Mouse (Mus musculus) liver, embryonic 14.5 days (tissue): Measurements from ENCODE around the gene Dohh. TPM values are rescaled to one million over a fixed set of nuclear protein-coding genes. Genes with fewer than 3 reads are reported as not detected.

Source experiments
- ATAC-seq: fragments of 200-750 bp; cut with Nextera tagmentation; 2 replicates; pipeline ENCODE4 v1.8.0; 2017; ENCODE audit warnings: moderate number of reproducible peaks, mild to moderate bottlenecking, moderate library complexity; ENCODE audit not compliant: insufficient read depth
- DNase-seq, 3 experiments: peaks; one replicate each; pipeline ENCODE4 v3.0.0-alpha.2; 2012 to 2013; ENCODE audit warnings: low read depth in 3 of 3, low spot score in 3 of 3
- H3K27ac ChIP-seq: fragments of 300-500 bp; sonication (generic); 2 replicates; pipeline ENCODE4 v1.5.1; 2014; ENCODE audit warnings: moderate library complexity, mild to moderate bottlenecking, control low read depth, inconsistent platforms
- H3K27me3 ChIP-seq: fragments of 300-500 bp; sonication (generic); 2 replicates; pipeline ENCODE4 v1.6.1; 2014; ENCODE audit warnings: mild to moderate bottlenecking, low read length, moderate library complexity; ENCODE audit not compliant: control insufficient read depth, insufficient read depth
- H3K36me3 ChIP-seq: fragments of 300-500 bp; sonication (generic); replicated peaks from 2 replicates; pipeline ENCODE4 v1.6.1; 2014; ENCODE audit warnings: low read depth; ENCODE audit not compliant: control insufficient read depth, insufficient read depth
- H3K4me1 ChIP-seq, 2 experiments: fragments of 200-500 bp in 1 of 2; fragments of 300-500 bp in 1 of 2; sonication (generic) in 1 of 2; replicated peaks; 2 replicates each; pipeline ENCODE4 v1.6.1; 2012 to 2014; ENCODE audit warnings: antibody characterized with exemption in 1 of 2, inconsistent platforms in 1 of 2, low read length in 1 of 2; ENCODE audit not compliant: control insufficient read depth in 2 of 2, insufficient read depth in 2 of 2
- H3K4me2 ChIP-seq: fragments of 300-500 bp; sonication (generic); 2 replicates; pipeline ENCODE4 v1.6.1; 2014; ENCODE audit warnings: low read depth, mild to moderate bottlenecking, control low read depth, moderate library complexity
- H3K4me3 ChIP-seq, 2 experiments: fragments of 200-500 bp in 1 of 2; fragments of 300-500 bp in 1 of 2; sonication (generic) in 1 of 2; 2 replicates each; pipeline ENCODE4 v1.5.1; 2012 to 2014; ENCODE audit warnings: low read depth in 2 of 2, low read length in 2 of 2, mild to moderate bottlenecking in 2 of 2, control low read depth in 1 of 2, inconsistent platforms in 1 of 2, moderate library complexity in 1 of 2; ENCODE audit not compliant: insufficient read depth in 1 of 2
- H3K9ac ChIP-seq: fragments of 300-500 bp; sonication (generic); replicated peaks from 2 replicates; pipeline ENCODE4 v1.6.1; 2014; ENCODE audit warnings: mild to moderate bottlenecking, control low read depth, moderate library complexity
- H3K9me3 ChIP-seq: fragments of 300-500 bp; sonication (generic); 2 replicates; pipeline ENCODE4 v1.6.1; 2016; ENCODE audit warnings: low read length, mixed read lengths; ENCODE audit not compliant: control insufficient read depth
- CTCF ChIP-seq: IDR thresholded peaks from 2 replicates; pipeline ENCODE4 v1.5.1; 2016; ENCODE audit warnings: antibody characterized with exemption, low read depth, control low read depth
- EP300 ChIP-seq: IDR thresholded peaks from 2 replicates; pipeline ENCODE4 v1.6.1; 2016; ENCODE audit warnings: antibody characterized with exemption, low read depth
- WGBS: fragments of 180-500 bp; shearing (Covaris S2); extraction: QIAGEN DNeasy Blood & Tissue Kit; methylation state at CpG from one replicate; pipeline ENCODE4 v1.1.7; 2014; ENCODE audit not compliant: insufficient replicate concordance; 5-methylcytosine and 5-hydroxymethylcytosine counted together
- microRNA-seq: library from miRNA; unstranded; fragments of <30 nt; microRNA quantifications from one replicate; pipeline ENCODE4, GENCODE M21; 2016
- polyA plus RNA-seq, 2 experiments: library from polyadenylated mRNA; depleted of rRNA in 1 of 2; stranded (reverse) in 1 of 2; unstranded in 1 of 2; fragments of >200 nt; fragmentation: Nextera tagmentation in 1 of 2; extraction: Ambion mirVana in 1 of 2; gene quantifications; 2 replicates each; pipeline versions ENCODE4 v1.2.1 to v1.2.3; 2012 to 2014

The Dohh gene
- polyA plus RNA-seq, 2 experiments: 29.8 to 35.0 TPM

GRCm38 (mm10) chr10:81433541-81434289, 49.5 kb downstream of the Dohh start:
- no peak for DNase-seq
- peaks cover 4 to 8% of the 10 kb centered on the region in 2 experiments for H3K4me1 ChIP-seq
- H3K27me3 ChIP-seq: peaks cover 13% of the 10 kb centered on the region
- H3K36me3 ChIP-seq: no peaks in the 10 kb centered on the region
- no peak overlapping the region for H3K9ac ChIP-seq
- H3K27ac ChIP-seq: no peak overlapping the region
- H3K4me2 ChIP-seq: peak overlapping the region; percentile 57; the same call in 1 of the 2 replicates
- TF ChIP-seq EP300: no peak
- TF ChIP-seq CTCF: peak; percentile 23; the same call in 1 of the 2 replicates
- no peak for ATAC-seq
- WGBS: 71% methylated on average over 26 of the region's 26 CpGs
- no peak overlapping the region for H3K4me3 ChIP-seq
- no peaks in the 10 kb centered on the region for H3K9me3 ChIP-seq

- Histone ChIP-seq H3K4me2 (no peak overlapping the region), H3K36me3 (no peaks in the 10 kb centered on the region), H3K4me3 (no peak overlapping the region), H3K9ac (no peak overlapping the region), H3K27me3 (peaks cover 12% of the 10 kb centered on the region), H3K4me1 (peaks cover 4 to 6% of the 10 kb centered on the region in 2 experiments), H3K9me3 (no peaks in the 10 kb centered on the region), H3K27ac (no peak overlapping the region)
- DNase-seq: no peak
- no peak for TF ChIP-seq EP300
- no peak for TF ChIP-seq CTCF
- no peak for ATAC-seq
- 37% methylated on average over 15 of the region's 15 CpGs for WGBS
These were observed 50.4 kb downstream of the Dohh start for GRCm38 (mm10) chr10:81434361-81435263.

GRCm38 (mm10) chr10:81435436-81435835, 51.2 kb downstream of the Dohh start:
- H3K4me2 ChIP-seq: no peak overlapping the region
- DNase-seq: no peak
- H3K9ac ChIP-seq: no peak overlapping the region
- ATAC-seq: no peak
- TF ChIP-seq EP300 (no peak), CTCF (no peak)
- peaks cover 12% of the 10 kb centered on the region for H3K27me3 ChIP-seq
- no peaks in the 10 kb centered on the region for H3K9me3 ChIP-seq
- H3K4me1 ChIP-seq: peaks cover 4 to 6% of the 10 kb centered on the region in 2 experiments
- 69% methylated on average over 3 of the region's 3 CpGs for WGBS
- no peak overlapping the region for H3K27ac ChIP-seq
- H3K36me3 ChIP-seq: no peaks in the 10 kb centered on the region
- no peak overlapping the region for H3K4me3 ChIP-seq

Small RNA genes within 50 kb of the gene (microRNA-seq; reads per million reads assigned to microRNA genes)
- gene Mir1191b (not detected), gene Mir6913 (not detected)

Other genes starting within 250 kb of the Dohh start
Only the 30 nearest of the 35 such genes appear.
- 11.2 and 13.2 TPM in 2 replicates for gene Pias4, start 216.5 kb upstream of the Dohh start, polyA plus RNA-seq (2012; rRNA removed)
- gene Pias4, start 216.5 kb upstream of the Dohh start, polyA plus RNA-seq (2014; fragmentation: Nextera tagmentation; extraction: Ambion mirVana): 14.9 and 19.0 TPM in 2 replicates
- 476 and 570 TPM in 2 replicates for gene Eef2, start 207.8 kb upstream of the Dohh start, polyA plus RNA-seq (2012; rRNA removed)
- gene Eef2, start 207.8 kb upstream of the Dohh start, polyA plus RNA-seq (2014; fragmentation: Nextera tagmentation; extraction: Ambion mirVana): 233 and 270 TPM in 2 replicates
- gene Dapk3, start 201.4 kb upstream of the Dohh start, polyA plus RNA-seq (2012; rRNA removed): 16.6 and 17.6 TPM in 2 replicates
- 13.0 and 16.5 TPM in 2 replicates for gene Dapk3, start 201.4 kb upstream of the Dohh start, polyA plus RNA-seq (2014; fragmentation: Nextera tagmentation; extraction: Ambion mirVana)
- gene 4930442H23Rik, start 200.6 kb upstream of the Dohh start, polyA plus RNA-seq (2012; rRNA removed): not detected in 2 replicates
- not detected in 2 replicates for gene 4930442H23Rik, start 200.6 kb upstream of the Dohh start, polyA plus RNA-seq (2014; fragmentation: Nextera tagmentation; extraction: Ambion mirVana)
- gene Nmrk2, start 182.4 kb upstream of the Dohh start, polyA plus RNA-seq (2012; rRNA removed): not detected in 2 replicates
- not detected in 2 replicates for gene Nmrk2, start 182.4 kb upstream of the Dohh start, polyA plus RNA-seq (2014; fragmentation: Nextera tagmentation; extraction: Ambion mirVana)
- 0.01 and 0.14 TPM in 2 replicates for gene Atcay, start 153.6 kb upstream of the Dohh start, polyA plus RNA-seq (2012; rRNA removed)
- not detected in 2 replicates for gene Atcay, start 153.6 kb upstream of the Dohh start, polyA plus RNA-seq (2014; fragmentation: Nextera tagmentation; extraction: Ambion mirVana)
- gene Zfr2, start 151.3 kb upstream of the Dohh start, polyA plus RNA-seq (2012; rRNA removed): 0.39 and 0.46 TPM in 2 replicates
- 0.21 and 0.38 TPM in 2 replicates for gene Zfr2, start 151.3 kb upstream of the Dohh start, polyA plus RNA-seq (2014; fragmentation: Nextera tagmentation; extraction: Ambion mirVana)
- gene Matk, start 131.5 kb upstream of the Dohh start, polyA plus RNA-seq (2012; rRNA removed): 0.74 and 1.1 TPM in 2 replicates
- gene Matk, start 131.5 kb upstream of the Dohh start, polyA plus RNA-seq (2014; fragmentation: Nextera tagmentation; extraction: Ambion mirVana): 1.3 and 1.6 TPM in 2 replicates
- 42.8 and 49.9 TPM in 2 replicates for gene Mrpl54, start 117.5 kb upstream of the Dohh start, polyA plus RNA-seq (2012; rRNA removed)
- 113 and 120 TPM in 2 replicates for gene Mrpl54, start 117.5 kb upstream of the Dohh start, polyA plus RNA-seq (2014; fragmentation: Nextera tagmentation; extraction: Ambion mirVana)
- 14.3 and 14.6 TPM in 2 replicates for gene Apba3, start 117.5 kb upstream of the Dohh start, polyA plus RNA-seq (2012; rRNA removed)
- gene Apba3, start 117.5 kb upstream of the Dohh start, polyA plus RNA-seq (2014; fragmentation: Nextera tagmentation; extraction: Ambion mirVana): 15.7 and 16.1 TPM in 2 replicates
- 0.38 and 0.40 TPM in 2 replicates for gene Tjp3, start 92.8 kb upstream of the Dohh start, polyA plus RNA-seq (2012; rRNA removed)
- gene Tjp3, start 92.8 kb upstream of the Dohh start, polyA plus RNA-seq (2014; fragmentation: Nextera tagmentation; extraction: Ambion mirVana): 0.20 and 0.37 TPM in 2 replicates
- gene Pip5k1c, start 91.5 kb upstream of the Dohh start, polyA plus RNA-seq (2012; rRNA removed): 12.8 and 13.1 TPM in 2 replicates
- 10.5 and 12.5 TPM in 2 replicates for gene Pip5k1c, start 91.5 kb upstream of the Dohh start, polyA plus RNA-seq (2014; fragmentation: Nextera tagmentation; extraction: Ambion mirVana)
- 20.8 and 24.3 TPM in 2 replicates for gene Cactin, start 63.3 kb upstream of the Dohh start, polyA plus RNA-seq (2012; rRNA removed)
- 12.1 and 16.6 TPM in 2 replicates for gene Cactin, start 63.3 kb upstream of the Dohh start, polyA plus RNA-seq (2014; fragmentation: Nextera tagmentation; extraction: Ambion mirVana)
- 2.4 and 3.1 TPM in 2 replicates for gene Tbxa2r, start 55.7 kb upstream of the Dohh start, polyA plus RNA-seq (2012; rRNA removed)
- gene Tbxa2r, start 55.7 kb upstream of the Dohh start, polyA plus RNA-seq (2014; fragmentation: Nextera tagmentation; extraction: Ambion mirVana): 1.9 and 3.3 TPM in 2 replicates
- gene Gipc3, start 41.2 kb upstream of the Dohh start, polyA plus RNA-seq (2012; rRNA removed): 0.01 TPM in 2 replicates
- not detected in 2 replicates for gene Gipc3, start 41.2 kb upstream of the Dohh start, polyA plus RNA-seq (2014; fragmentation: Nextera tagmentation; extraction: Ambion mirVana)
- 20.6 and 24.9 TPM in 2 replicates for gene Hmg20b, start 33.9 kb upstream of the Dohh start, polyA plus RNA-seq (2012; rRNA removed)
- 20.3 and 23.7 TPM in 2 replicates for gene Hmg20b, start 33.9 kb upstream of the Dohh start, polyA plus RNA-seq (2014; fragmentation: Nextera tagmentation; extraction: Ambion mirVana)
- gene Mfsd12, start 26.9 kb upstream of the Dohh start, polyA plus RNA-seq (2012; rRNA removed): 8.4 and 9.3 TPM in 2 replicates
- gene Mfsd12, start 26.9 kb upstream of the Dohh start, polyA plus RNA-seq (2014; fragmentation: Nextera tagmentation; extraction: Ambion mirVana): 6.1 and 8.3 TPM in 2 replicates
- 0.55 and 0.78 TPM in 2 replicates for gene 4930404N11Rik, start 18.6 kb upstream of the Dohh start, polyA plus RNA-seq (2012; rRNA removed)
- 0.44 and 0.60 TPM in 2 replicates for gene 4930404N11Rik, start 18.6 kb upstream of the Dohh start, polyA plus RNA-seq (2014; fragmentation: Nextera tagmentation; extraction: Ambion mirVana)
- gene Fzr1, start 5.9 kb upstream of the Dohh start, polyA plus RNA-seq (2012; rRNA removed): 73.1 and 86.2 TPM in 2 replicates
- 80.5 and 85.2 TPM in 2 replicates for gene Fzr1, start 5.9 kb upstream of the Dohh start, polyA plus RNA-seq (2014; fragmentation: Nextera tagmentation; extraction: Ambion mirVana)
- gene Gm48551, start within 50 bp of the Dohh start, polyA plus RNA-seq (2012; rRNA removed): 1.0 and 1.7 TPM in 2 replicates
- gene Gm48551, start within 50 bp of the Dohh start, polyA plus RNA-seq (2014; fragmentation: Nextera tagmentation; extraction: Ambion mirVana): 0.37 and 0.47 TPM in 2 replicates
- gene Gm48552, start 4.6 kb downstream of the Dohh start, polyA plus RNA-seq (2012; rRNA removed): 0.78 and 0.90 TPM in 2 replicates
- gene Gm48552, start 4.6 kb downstream of the Dohh start, polyA plus RNA-seq (2014; fragmentation: Nextera tagmentation; extraction: Ambion mirVana): 0.21 and 0.36 TPM in 2 replicates
- 1.6 and 1.9 TPM in 2 replicates for gene Smim24, start 8.6 kb downstream of the Dohh start, polyA plus RNA-seq (2012; rRNA removed)
- 1.7 and 1.8 TPM in 2 replicates for gene Smim24, start 8.6 kb downstream of the Dohh start, polyA plus RNA-seq (2014; fragmentation: Nextera tagmentation; extraction: Ambion mirVana)
- gene Nfic, start 71.2 kb downstream of the Dohh start, polyA plus RNA-seq (2012; rRNA removed): 1.2 and 1.3 TPM in 2 replicates
- gene Nfic, start 71.2 kb downstream of the Dohh start, polyA plus RNA-seq (2014; fragmentation: Nextera tagmentation; extraction: Ambion mirVana): 4.6 and 7.3 TPM in 2 replicates
- gene Celf5, start 98.3 kb downstream of the Dohh start, polyA plus RNA-seq (2012; rRNA removed): 0.02 and 0.32 TPM in 2 replicates
- not detected in 2 replicates for gene Celf5, start 98.3 kb downstream of the Dohh start, polyA plus RNA-seq (2014; fragmentation: Nextera tagmentation; extraction: Ambion mirVana)
- gene Ncln, start 112.0 kb downstream of the Dohh start, polyA plus RNA-seq (2012; rRNA removed): 55.7 and 71.3 TPM in 2 replicates
- 23.7 and 29.4 TPM in 2 replicates for gene Ncln, start 112.0 kb downstream of the Dohh start, polyA plus RNA-seq (2014; fragmentation: Nextera tagmentation; extraction: Ambion mirVana)
- 1.5 and 1.8 TPM in 2 replicates for gene S1pr4, start 115.7 kb downstream of the Dohh start, polyA plus RNA-seq (2012; rRNA removed)
- 1.4 and 1.5 TPM in 2 replicates for gene S1pr4, start 115.7 kb downstream of the Dohh start, polyA plus RNA-seq (2014; fragmentation: Nextera tagmentation; extraction: Ambion mirVana)
- 4.2 and 4.6 TPM in 2 replicates for gene Gna15, start 139.8 kb downstream of the Dohh start, polyA plus RNA-seq (2012; rRNA removed)
- 3.2 and 4.7 TPM in 2 replicates for gene Gna15, start 139.8 kb downstream of the Dohh start, polyA plus RNA-seq (2014; fragmentation: Nextera tagmentation; extraction: Ambion mirVana)
- 14.8 and 17.0 TPM in 2 replicates for gene Gna11, start 160.8 kb downstream of the Dohh start, polyA plus RNA-seq (2012; rRNA removed)
- 17.3 and 17.4 TPM in 2 replicates for gene Gna11, start 160.8 kb downstream of the Dohh start, polyA plus RNA-seq (2014; fragmentation: Nextera tagmentation; extraction: Ambion mirVana)
- 113 and 134 TPM in 2 replicates for gene Aes, start 175.1 kb downstream of the Dohh start, polyA plus RNA-seq (2012; rRNA removed)
- gene Aes, start 175.1 kb downstream of the Dohh start, polyA plus RNA-seq (2014; fragmentation: Nextera tagmentation; extraction: Ambion mirVana): 139 and 156 TPM in 2 replicates
- 5.2 and 6.5 TPM in 2 replicates for gene Tle2, start 190.1 kb downstream of the Dohh start, polyA plus RNA-seq (2012; rRNA removed)
- gene Tle2, start 190.1 kb downstream of the Dohh start, polyA plus RNA-seq (2014; fragmentation: Nextera tagmentation; extraction: Ambion mirVana): 0.82 and 0.90 TPM in 2 replicates